ENCODE assay signal across 8 mouse cellular contexts in the genomic region with DNA sequence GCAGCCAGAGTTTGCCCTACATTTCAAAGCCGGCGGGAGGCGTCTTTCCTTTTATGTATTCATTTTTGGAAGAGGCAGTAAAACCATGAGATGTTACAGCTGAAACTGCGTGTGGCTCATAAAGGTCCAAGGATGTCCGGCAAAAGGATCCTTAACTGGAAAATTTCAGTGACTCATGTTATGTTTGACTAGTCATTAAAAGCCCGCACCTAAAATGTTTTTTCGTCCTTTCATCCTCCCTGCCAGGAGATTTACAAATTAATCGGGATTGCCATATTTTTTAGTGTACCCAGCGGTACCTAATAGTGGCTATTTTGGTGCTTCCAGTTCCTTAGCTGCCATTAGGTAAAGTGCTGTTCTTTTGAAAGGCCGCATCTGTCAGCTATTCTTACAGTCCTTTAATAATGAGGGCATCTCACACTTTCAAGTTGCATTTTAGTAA. TPM values are rescaled to one million over a fixed set of nuclear protein-coding genes. Genes with fewer than 3 reads are reported as not detected.
DNase-seq lines count a peak whose midpoint lies in the region; ATAC-seq and TF ChIP-seq lines count a peak whose summit lies in the region.

No protein-coding gene starts in this region.

- peak overlapping the region; percentile 69 for H3K4me3 ChIP-seq in spleen, adult 2 months (ENCODE audit: extremely low read depth, insufficient read depth, insufficient read length)
- H3K4me3 ChIP-seq in liver, embryonic 11.5 days (ENCODE audit: low read depth, low read length): peak overlapping the region; percentile 89

- H3K4me1 ChIP-seq in spleen, adult 2 months (ENCODE audit: control insufficient read depth, insufficient read depth, insufficient read length): no peaks in the 10 kb centered on the region
- H3K4me1 ChIP-seq in liver, embryonic 11.5 days (replicated peaks; ENCODE audit: control insufficient read depth, insufficient read depth, low read length): peaks cover 6% of the 10 kb centered on the region; the same call in 1 of the 2 replicates

- peak overlapping the region; percentile 84 for H3K27ac ChIP-seq in spleen, adult 2 months (ENCODE audit: insufficient read depth, low read length)
- peak overlapping the region; percentile 77; the same call in 1 of the 2 replicates for H3K27ac ChIP-seq in liver, embryonic 11.5 days (ENCODE audit: low read depth, low read length)

- DNase-seq in frontal cortex, postnatal 14 days (ENCODE audit: low spot score in 2 of 2): no peak
- no peak for DNase-seq in spleen, adult 2 months (ENCODE audit: low read depth in 1 of 2, low spot score in 2 of 2)
- DNase-seq in spleen, postnatal 14 days (ENCODE audit: low spot score in 2 of 2): no peak
- DNase-seq in liver, embryonic 11.5 days (ENCODE audit: low spot score): no peak
- DNase-seq in natural killer cell, adult 2 months (ENCODE audit: low spot score in 2 of 2): no peak
- DNase-seq in cerebellum, adult 18-20 months: no peak
- no peak for DNase-seq in thymus, postnatal 0 days (ENCODE audit: low spot score)

- WGBS in spleen, adult 2 months: 21% methylated on average over 10 of the region's 10 CpGs
- WGBS in liver, embryonic 11.5 days: 21% methylated on average over 10 of the region's 10 CpGs

- peak overlapping the region; percentile 76 for H3K9ac ChIP-seq in liver, embryonic 11.5 days (ENCODE audit: low read depth, low read length)

- no peak for TF ChIP-seq POLR2A in spleen, adult 2 months (IDR thresholded peaks at IDR 0.05; ENCODE audit: low read depth, low read length)

- no peaks in the 10 kb centered on the region for H3K36me3 ChIP-seq in spleen, adult 2 months (ENCODE audit: control insufficient read depth, insufficient read depth, low read length)
- H3K36me3 ChIP-seq in liver, embryonic 11.5 days (ENCODE audit: control insufficient read depth, insufficient read depth, low read length): no peaks in the 10 kb centered on the region; the same call in 1 of the 2 replicates

- peak overlapping the region; percentile 59 for H3K4me2 ChIP-seq in liver, embryonic 11.5 days

- H3K9me3 ChIP-seq in liver, embryonic 11.5 days (ENCODE audit: control insufficient read depth, low read length): no peaks in the 10 kb centered on the region

- H3K27me3 ChIP-seq in spleen, adult 2 months (ENCODE audit: control insufficient read depth, insufficient read depth, low read length): no peaks in the 10 kb centered on the region
- H3K27me3 ChIP-seq in liver, embryonic 11.5 days (replicated peaks; ENCODE audit: control insufficient read depth, insufficient read depth, low read length): no peaks in the 10 kb centered on the region

- peak; percentile 39; the same call in 1 of the 2 replicates for ATAC-seq in frontal cortex, adult (ENCODE audit: low TSS enrichment)
- ATAC-seq in liver, embryonic 11.5 days (replicated peaks; ENCODE audit: low FRiP score): no peak

- no peak for TF ChIP-seq CTCF in spleen, adult 2 months (IDR thresholded peaks at IDR 0.05; ENCODE audit: extremely low read depth, insufficient read depth, insufficient read length, insufficient replicate concordance)

RNA-seq across cellular contexts. Expression of a gene that starts 0.6 kb away (rescaled TPM):
- polyA plus RNA-seq in spleen, adult 2 months (2012; rRNA removed): 26.2 and 38.3 TPM in 2 replicates
- polyA plus RNA-seq in liver, embryonic 11.5 days (2014; fragmentation: Nextera tagmentation; extraction: Ambion mirVana): 126 and 129 TPM in 2 replicates
- 75.6 and 81.3 TPM in 2 replicates for polyA plus RNA-seq in thymus, postnatal 0 days (2015; fragmentation: Nextera tagmentation; extraction: Ambion mirVana)

RNA-seq across cellular contexts. Expression of a gene that starts 51.6 kb away (rescaled TPM):
- polyA plus RNA-seq in spleen, adult 2 months (2012; rRNA removed): 2.6 and 4.5 TPM in 2 replicates
- 313 and 345 TPM in 2 replicates for polyA plus RNA-seq in liver, embryonic 11.5 days (2014; fragmentation: Nextera tagmentation; extraction: Ambion mirVana)
- polyA plus RNA-seq in thymus, postnatal 0 days (2015; fragmentation: Nextera tagmentation; extraction: Ambion mirVana): 207 and 215 TPM in 2 replicates

RNA-seq across cellular contexts. Expression of a gene that starts 58.9 kb away (rescaled TPM):
- polyA plus RNA-seq in spleen, adult 2 months (2012; rRNA removed): 4.0 and 4.6 TPM in 2 replicates
- polyA plus RNA-seq in liver, embryonic 11.5 days (2014; fragmentation: Nextera tagmentation; extraction: Ambion mirVana): not detected in 2 replicates
- polyA plus RNA-seq in thymus, postnatal 0 days (2015; fragmentation: Nextera tagmentation; extraction: Ambion mirVana): 0.35 and 0.37 TPM in 2 replicates

Comparison
In these comparisons a context has a peak if more than half of its experiments do, and no peak if none do; other contexts are left out.
1. RNA of a gene that starts 51.6 kb away (polyA plus RNA-seq): 313 to 345 TPM in liver, embryonic 11.5 days and 207 to 215 TPM in thymus, postnatal 0 days; 2.6 to 4.5 TPM in spleen, adult 2 months; every median in the first group is over 10 times any median in the second.